Mouse (Mus musculus) heart, adult 8-10 months (tissue): Measurements from ENCODE around the gene Hk1. TPM values are rescaled to one million over a fixed set of nuclear protein-coding genes. Genes with fewer than 3 reads are reported as not detected.
A peak's percentile ranks its signal among the peaks of the same experiment; 100 is the strongest.

ENCODE experiments used
- DNase-seq: peaks from one replicate; pipeline ENCODE4 v3.0.0; 2022; ENCODE audit warnings: low spot score
- total RNA-seq, 4 experiments: library from RNA; stranded (reverse); gene quantifications; 2 replicates each; pipeline ENCODE4 v1.2.4; 2022

Gene Hk1
- total RNA-seq, 4 experiments from 2014 or later = 87.3 to 137 (median 106) TPM

- no peak for DNase-seq
These were observed 102.0 kb downstream of the Hk1 start for GRCm38 (mm10) chr10:62277499-62278293.

DNA sequence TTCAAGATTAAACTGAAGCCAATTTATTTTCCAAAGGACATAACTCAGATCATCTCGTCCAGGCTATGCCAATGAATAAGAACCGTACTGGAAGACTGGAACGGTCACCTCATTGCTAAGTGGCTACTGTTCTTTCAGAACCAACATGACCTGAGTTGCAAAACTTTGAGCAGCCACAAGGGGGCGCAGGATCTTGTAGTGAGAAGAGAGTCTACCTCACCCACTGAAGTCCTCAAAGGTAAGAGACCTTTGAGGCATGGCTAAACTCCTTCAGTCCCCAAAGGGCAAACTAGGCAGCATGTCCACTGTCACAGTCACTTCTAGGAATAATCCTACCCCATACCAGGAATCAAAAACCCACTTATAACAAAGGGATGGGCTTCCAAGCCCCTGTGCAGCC lies 104.5 kb downstream of the Hk1 start:
- DNase-seq = peak; percentile 88

DNA sequence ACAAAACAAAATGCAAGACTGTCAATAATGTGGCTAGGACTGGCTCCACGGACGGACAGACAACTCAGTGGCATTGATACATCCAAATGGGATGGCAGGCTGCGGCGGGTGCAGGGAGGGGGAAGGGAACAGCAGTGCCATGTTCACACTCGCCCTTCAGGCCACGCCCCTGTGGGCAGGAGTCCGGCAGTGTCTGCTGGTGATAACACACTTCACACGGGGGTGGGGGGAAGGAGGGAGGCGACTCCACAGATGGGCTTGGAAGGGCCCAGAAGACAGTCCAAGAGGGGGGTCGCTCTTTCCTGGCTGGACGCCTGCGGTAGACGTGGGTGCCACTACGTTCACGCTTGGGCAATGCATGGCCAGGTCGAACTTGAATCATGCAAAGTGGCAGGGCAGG lies 110.4 kb downstream of the Hk1 start:
- no peak for DNase-seq

DNA sequence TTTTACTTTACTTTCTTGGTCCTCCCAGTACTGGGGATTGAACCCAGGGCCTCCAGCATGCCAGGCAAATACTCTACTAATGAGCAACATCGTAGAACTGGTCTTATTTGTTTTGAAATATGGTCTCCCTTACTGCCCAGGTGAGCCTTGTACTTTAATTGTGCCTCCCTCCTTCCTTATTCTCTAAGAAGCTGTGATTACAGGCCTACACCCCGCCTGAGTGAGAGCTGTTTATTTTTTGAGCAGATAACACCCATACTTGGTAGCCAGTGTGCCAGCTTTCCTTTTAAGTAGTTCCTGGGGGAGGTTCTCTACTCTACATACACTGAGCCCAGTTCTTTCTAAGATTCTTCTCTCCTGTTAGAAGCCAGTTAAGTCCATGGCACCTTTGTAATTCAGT lies 115.4 kb downstream of the Hk1 start:
- DNase-seq = no peak

- DNase-seq = peak; percentile 16
These were observed 118.4 kb downstream of the Hk1 start for GRCm38 (mm10) chr10:62261115-62261886.

DNA sequence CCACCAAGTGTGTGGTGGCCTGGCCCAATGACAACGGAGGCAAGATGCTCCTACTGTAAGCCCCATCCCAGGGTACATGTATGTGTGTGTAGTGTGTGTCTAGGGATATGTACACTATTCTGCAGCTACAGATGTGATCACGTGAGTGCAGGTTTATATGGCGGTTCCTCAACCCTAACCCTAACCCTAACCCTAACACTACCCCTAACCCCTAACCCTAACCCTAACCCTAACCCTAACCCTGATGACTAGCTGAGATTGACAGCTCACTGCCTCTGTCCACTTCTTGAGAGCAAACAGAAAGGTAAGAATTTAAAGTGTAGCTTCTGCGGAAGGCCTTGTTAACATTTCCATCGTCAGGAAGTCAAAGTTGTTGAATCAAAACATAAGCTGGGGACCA lies 121.4 kb downstream of the Hk1 start:
- DNase-seq = no peak

- no peak for DNase-seq
These were observed 127.0 kb downstream of the Hk1 start for GRCm38 (mm10) chr10:62252496-62253235.

- DNase-seq = no peak
These were observed 127.7 kb downstream of the Hk1 start, which contains the start of gene Tacr2 for GRCm38 (mm10) chr10:62252000-62252488. Gene Tacr2 (plus strand): TSS chr10:62252438.

DNA sequence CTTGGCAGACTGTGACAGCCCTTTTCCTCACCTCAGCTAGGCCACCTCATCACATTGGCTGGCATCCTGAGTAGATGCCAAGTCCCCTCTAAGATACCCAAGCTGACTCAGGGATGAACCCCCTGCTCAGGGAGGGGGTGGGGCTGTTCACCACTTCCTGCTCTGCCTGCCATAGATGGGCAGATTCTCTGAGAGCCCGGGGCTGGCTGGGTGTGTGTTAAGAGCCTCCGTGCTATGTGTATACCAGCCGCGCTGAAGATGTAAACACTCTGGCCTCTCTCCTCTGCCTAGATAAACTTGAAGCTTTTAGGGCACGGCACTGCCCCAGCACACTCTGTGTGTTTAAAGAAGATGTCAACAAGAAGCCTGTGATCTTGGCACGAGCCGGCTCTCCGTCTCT lies 131.9 kb downstream of the Hk1 start:
- no peak for DNase-seq

- no peak for DNase-seq
These were observed 132.6 kb downstream of the Hk1 start for GRCm38 (mm10) chr10:62247156-62247555.

DNA sequence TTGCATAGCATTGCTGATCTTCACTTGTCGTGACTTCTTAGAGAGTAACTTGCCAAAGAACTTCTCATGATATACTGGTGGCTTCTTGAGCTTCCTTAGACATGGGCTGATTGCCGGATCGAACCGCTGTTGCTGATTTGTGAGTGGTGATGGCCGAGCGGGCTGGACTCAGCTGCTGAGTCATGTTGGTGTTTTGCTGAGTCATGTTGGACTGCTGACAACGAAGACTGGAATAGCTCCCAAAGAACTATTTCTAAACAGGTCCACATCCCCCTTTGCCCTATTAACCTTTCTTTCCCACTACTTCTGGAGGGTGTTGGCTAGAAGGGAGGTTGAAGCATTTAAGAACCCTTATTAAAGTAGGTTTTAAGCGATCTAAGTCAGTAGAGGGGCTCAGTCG lies 135.6 kb downstream of the Hk1 start:
- no peak for DNase-seq

- DNase-seq = peak; percentile 42
These were observed 136.8 kb downstream of the Hk1 start for GRCm38 (mm10) chr10:62242896-62243295.

- no peak for DNase-seq
These were observed 137.3 kb downstream of the Hk1 start for GRCm38 (mm10) chr10:62242358-62242757.

GRCm38 (mm10) chr10:62239270-62239669 lies 140.4 kb downstream of the Hk1 start:
- peak; percentile 24 for DNase-seq

DNA sequence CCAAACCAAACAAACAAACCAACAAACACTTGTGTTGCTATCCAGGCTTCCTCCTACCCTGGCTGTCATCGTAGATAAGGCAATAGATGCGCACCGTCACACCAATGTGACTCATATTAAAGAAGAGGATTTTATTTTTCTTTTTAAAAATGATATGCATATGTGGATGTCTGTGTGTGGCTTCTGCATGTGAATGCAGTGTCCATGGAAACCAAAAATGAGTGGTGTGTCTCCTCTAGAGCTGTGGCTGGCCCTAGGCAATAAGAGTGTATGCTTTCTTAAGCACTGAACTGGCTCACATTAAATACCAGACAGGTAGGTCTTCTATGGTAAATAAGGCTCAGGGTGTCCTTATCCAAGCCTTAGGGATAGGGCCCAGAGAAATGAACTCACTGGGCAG lies 141.0 kb downstream of the Hk1 start:
- no peak for DNase-seq

DNA sequence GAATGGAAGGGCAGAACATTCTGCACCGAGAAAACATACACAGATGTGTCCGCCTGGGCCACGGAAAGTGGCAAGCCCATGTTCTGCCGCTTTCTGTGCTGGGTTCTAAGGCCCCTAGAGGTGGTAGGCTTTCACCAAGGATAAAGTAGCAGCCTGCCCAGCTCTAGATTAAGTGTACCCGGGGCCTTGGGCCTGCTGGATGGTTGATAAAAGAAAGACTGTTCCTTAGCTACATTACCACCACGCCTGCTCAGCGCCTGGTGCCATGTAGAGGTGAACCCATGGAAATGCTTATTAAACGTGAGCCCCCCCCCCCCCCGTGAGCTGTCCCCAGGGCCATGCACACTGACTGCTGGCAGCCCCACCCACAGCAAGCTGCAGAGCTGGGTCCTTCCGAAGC lies 142.5 kb downstream of the Hk1 start:
- DNase-seq = no peak

- DNase-seq = no peak
These were observed 143.5 kb downstream of the Hk1 start for GRCm38 (mm10) chr10:62236165-62236564.

GRCm38 (mm10) chr10:62231811-62232210 lies 147.9 kb downstream of the Hk1 start:
- peak; percentile 26 for DNase-seq

- no peak for DNase-seq
These were observed 148.3 kb downstream of the Hk1 start for GRCm38 (mm10) chr10:62231395-62231732.

DNA sequence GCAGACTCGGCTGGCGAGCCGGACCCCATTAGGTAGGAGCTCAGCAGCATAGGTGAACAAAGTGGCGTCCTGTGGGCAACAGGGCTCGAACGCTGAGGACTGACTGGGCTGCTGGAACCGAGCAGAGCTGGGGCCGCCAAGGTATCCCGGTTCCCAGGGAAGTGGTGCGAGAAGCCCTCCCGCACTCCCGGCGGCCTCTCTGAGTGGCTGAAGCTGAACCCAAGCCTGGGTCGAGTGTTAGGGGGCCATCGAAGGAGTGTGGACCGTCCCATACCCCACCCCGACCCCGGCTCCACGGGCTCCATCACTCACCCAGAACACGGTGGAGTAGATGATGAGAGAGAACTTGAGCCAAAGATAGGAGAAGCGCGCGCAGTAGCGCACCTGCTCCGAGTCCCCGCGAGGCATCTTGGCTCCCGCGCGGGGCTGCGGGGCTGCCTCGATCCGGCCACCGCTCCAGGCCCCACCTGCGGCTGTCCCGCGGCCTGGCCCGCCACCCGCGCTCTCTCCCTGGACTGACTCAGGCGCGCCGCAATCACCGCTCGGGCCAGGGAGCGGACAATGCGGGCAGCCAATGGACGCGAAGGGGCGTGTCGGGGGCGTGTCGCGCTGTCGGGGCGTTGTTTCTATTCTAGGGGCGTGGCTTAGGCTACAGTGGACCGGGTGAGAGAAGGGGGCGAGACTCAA lies 148.9 kb downstream of the Hk1 start, which contains the start of gene Tspan15:
TSS of gene Tspan15 (minus strand) at position 544 of the 687 bp plus-strand sequence.
- peak; percentile 93 for DNase-seq

DNA sequence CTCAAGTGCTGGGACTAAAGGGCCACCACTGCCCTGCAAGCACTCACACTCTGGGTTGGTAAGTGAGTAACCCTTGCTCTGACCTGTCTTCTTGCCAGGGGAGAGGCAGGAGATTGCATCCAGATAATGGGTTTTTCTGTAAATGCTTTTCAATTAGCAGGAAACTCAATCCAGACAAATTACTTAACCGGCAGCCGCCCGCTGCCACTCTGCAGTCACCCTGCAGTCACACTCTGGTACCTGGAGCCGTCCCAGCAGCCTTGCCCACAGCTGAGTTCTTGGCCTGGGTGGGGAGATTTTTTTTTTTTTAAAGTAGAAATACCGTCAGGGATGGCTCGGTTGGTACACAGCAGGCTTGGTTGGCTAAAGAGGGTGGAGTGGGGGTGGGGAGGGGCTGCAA lies 151.6 kb downstream of the Hk1 start:
- DNase-seq = no peak
